Mouse (Mus musculus): ENCODE measurements around the gene Radil. TPM values are rescaled to one million over a fixed set of nuclear protein-coding genes. Genes with fewer than 3 reads are reported as not detected.

Radil gene
- not detected for polyA plus RNA-seq (2014; fragmentation: Illumina TruSeq; extraction: RNeasy Lipid Tissue Mini Kit (QIAGEN cat#74804); ENCODE audit: low replicate concordance)

DNA sequence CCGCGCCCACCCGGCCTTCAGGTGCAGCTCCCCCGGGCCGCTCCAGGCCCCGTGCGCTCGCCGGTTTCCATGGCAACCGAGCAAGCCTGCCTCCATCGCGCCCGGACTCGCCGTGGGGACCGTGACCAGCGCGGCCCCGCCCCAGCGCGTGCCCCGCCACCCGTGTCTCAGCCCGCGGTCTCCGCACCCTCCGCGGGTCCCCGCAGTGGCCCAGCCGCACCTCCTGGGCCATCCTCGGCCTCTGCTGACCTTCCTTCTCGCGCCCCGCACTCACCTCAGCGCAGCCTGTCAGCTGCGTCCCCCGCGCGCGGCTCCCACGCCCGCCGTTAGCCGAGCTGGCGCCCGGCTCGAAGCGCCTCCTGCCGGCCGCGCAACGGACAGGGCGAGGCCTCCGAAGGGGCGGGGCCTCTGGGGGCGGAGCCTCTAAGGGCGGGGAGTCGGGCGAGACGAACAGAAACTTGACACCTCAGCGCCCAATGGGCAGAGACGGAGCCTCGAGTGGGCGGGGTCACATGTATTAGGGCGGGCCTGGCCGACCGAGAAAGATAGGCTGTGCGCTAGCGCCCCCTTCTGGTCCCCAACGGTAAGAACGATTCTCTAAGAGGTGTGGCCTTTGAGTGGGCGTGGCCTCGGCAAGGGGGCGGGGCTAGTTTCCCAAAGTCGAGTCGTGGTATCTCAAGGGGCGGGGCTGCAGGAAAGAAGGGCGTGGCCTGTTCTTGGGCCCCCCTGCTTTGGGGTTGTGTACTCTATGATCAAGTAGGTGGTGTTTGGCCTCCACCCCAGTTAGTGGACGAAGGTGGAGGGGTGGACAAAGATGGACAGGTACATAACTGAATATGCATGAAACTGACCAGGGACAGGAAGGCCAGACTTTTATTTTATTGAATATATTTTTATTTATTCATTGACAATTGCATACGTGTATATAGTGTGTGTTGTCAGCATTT lies at the start of gene Radil:
Gene Radil, minus strand, starts transcription at position 393 of the 947 bp plus-strand sequence.

DNA sequence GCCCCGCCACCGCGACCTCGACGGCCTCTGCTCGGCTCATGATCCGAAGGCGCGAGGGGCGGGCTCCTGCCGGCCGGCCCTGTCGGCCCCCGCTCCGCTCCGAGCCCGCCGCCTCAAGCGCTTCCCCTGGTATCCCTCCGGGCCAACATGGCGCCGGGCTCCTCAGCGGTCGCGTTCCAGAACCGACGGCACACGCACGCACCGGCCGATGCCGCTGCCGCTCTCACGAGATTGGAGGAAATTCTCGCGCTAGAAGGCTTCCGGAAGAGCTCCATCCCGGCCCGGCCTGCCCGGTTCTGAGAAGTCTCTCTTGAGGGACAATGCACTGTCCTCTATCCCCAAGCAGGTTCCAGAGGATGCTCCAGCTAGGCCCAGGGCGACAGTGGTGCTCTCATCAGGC lies 21.0 kb downstream of the Radil start, which contains the start of gene Papolb:
Gene Papolb, minus strand, starts transcription at position 162 of the 400 bp plus-strand sequence.

DNA sequence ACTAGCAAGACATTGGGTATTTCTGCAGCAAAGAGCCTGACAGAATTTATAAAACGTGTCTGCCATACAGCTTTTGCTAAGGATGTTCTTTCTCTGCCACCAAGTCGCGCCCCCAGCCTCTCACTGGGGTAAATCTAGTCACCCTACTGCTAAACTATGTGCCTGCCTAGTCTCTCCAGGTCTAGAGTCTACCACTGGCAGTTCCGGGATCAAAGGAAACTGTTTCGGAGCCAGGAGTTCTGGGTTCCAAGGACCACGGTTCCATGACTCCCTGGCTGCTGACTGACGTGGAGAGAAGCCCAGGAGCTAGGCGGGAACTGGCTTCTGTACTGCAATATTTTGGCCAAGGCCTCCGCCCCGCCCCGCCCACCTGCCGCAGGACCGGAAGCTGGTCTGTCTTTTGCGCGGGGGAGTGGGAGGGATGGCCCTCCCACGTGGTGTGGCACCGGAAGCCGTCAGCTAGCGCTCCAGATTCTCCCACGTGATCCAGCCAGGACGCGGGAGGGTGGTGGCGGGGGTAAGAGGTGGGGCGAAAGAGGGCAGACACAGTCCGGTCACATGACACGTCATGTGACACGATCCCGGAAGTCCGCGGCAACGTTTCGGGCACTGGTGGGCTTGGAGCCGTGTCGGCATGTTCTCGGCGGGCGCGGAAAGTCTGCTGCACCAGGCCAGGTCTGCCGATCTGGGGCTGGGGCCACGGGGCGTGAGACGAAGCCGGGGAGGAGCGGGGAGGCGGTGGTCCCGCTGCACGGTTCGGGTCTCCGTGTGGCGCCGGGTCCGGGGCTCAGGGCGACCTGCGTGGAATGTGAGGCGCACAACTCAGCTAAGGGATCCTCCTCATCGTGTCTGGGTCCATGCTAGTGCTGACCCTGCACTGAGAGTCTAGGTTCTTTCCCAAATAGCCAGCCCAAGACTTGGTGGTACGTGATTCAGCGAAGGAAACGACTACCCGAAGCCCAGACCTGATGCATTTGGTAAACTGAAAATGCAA lies 87.1 kb downstream of the Radil start, which contains the start of gene Ap5z1:
Gene Ap5z1, plus strand, starts transcription at position 484 of the 994 bp plus-strand sequence.

Other genes with a start within 250 kb of the Radil start
- gene Foxk1, start 149.6 kb downstream of the Radil start, polyA plus RNA-seq (2014; fragmentation: Illumina TruSeq; extraction: RNeasy Lipid Tissue Mini Kit (QIAGEN cat#74804); ENCODE audit: low replicate concordance): 2.9 TPM
- gene Ap5z1, start 87.2 kb downstream of the Radil start, polyA plus RNA-seq (2014; fragmentation: Illumina TruSeq; extraction: RNeasy Lipid Tissue Mini Kit (QIAGEN cat#74804); ENCODE audit: low replicate concordance): 0.59 TPM
- gene Papolb, start 21.0 kb downstream of the Radil start, polyA plus RNA-seq (2014; fragmentation: Illumina TruSeq; extraction: RNeasy Lipid Tissue Mini Kit (QIAGEN cat#74804); ENCODE audit: low replicate concordance): not detected
- 0.11 TPM for gene Mmd2, start 57.7 kb upstream of the Radil start, polyA plus RNA-seq (2014; fragmentation: Illumina TruSeq; extraction: RNeasy Lipid Tissue Mini Kit (QIAGEN cat#74804); ENCODE audit: low replicate concordance)
- 9.2 TPM for gene Wipi2, start 76.6 kb upstream of the Radil start, polyA plus RNA-seq (2014; fragmentation: Illumina TruSeq; extraction: RNeasy Lipid Tissue Mini Kit (QIAGEN cat#74804); ENCODE audit: low replicate concordance)
- not detected for gene Slc29a4, start 141.4 kb upstream of the Radil start, polyA plus RNA-seq (2014; fragmentation: Illumina TruSeq; extraction: RNeasy Lipid Tissue Mini Kit (QIAGEN cat#74804); ENCODE audit: low replicate concordance)